Mouse (Mus musculus) left cerebral cortex, adult 11 months (tissue): ENCODE data around the gene Smarce1.

ENCODE experiments used
- DNase-seq: peaks from one replicate; pipeline ENCODE4 v3.0.0; 2022; ENCODE audit warnings: low spot score

Smarce1 gene

GRCm38 (mm10) chr11:99229641-99230260 is 1.1 kb downstream of the Smarce1 start:
- no peak for DNase-seq

GRCm38 (mm10) chr11:99226298-99226697 is 4.5 kb downstream of the Smarce1 start:
- DNase-seq, result no peak

- DNase-seq, result no peak
These were observed 7.5 kb downstream of the Smarce1 start for GRCm38 (mm10) chr11:99223310-99223709.

- DNase-seq, result no peak
These were observed 9.0 kb downstream of the Smarce1 start for GRCm38 (mm10) chr11:99221811-99222210.

GRCm38 (mm10) chr11:99217248-99217986 is 13.4 kb downstream of the Smarce1 start:
- DNase-seq, result no peak

- no peak for DNase-seq
These were observed 14.6 kb downstream of the Smarce1 start for GRCm38 (mm10) chr11:99216181-99216580.

GRCm38 (mm10) chr11:99212693-99213092 is 18.1 kb downstream of the Smarce1 start:
- no peak for DNase-seq

- DNase-seq, result no peak
These were observed 18.9 kb downstream of the Smarce1 start for GRCm38 (mm10) chr11:99211964-99212363.

GRCm38 (mm10) chr11:99208105-99208669 is 22.6 kb downstream of the Smarce1 start:
- DNase-seq, result no peak

- DNase-seq, result no peak
These were observed 23.4 kb downstream of the Smarce1 start for GRCm38 (mm10) chr11:99207449-99207848.

GRCm38 (mm10) chr11:99206954-99207353 is 23.9 kb downstream of the Smarce1 start:
- no peak for DNase-seq

- no peak for DNase-seq
These were observed 41.6 kb downstream of the Smarce1 start for GRCm38 (mm10) chr11:99189154-99189582.

GRCm38 (mm10) chr11:99187348-99187747 is 43.5 kb downstream of the Smarce1 start:
- DNase-seq, result no peak

GRCm38 (mm10) chr11:99186836-99187235 is 44.0 kb downstream of the Smarce1 start:
- no peak for DNase-seq

GRCm38 (mm10) chr11:99182575-99182974 is 48.2 kb downstream of the Smarce1 start:
- no peak for DNase-seq

- no peak for DNase-seq
These were observed 50.7 kb downstream of the Smarce1 start for GRCm38 (mm10) chr11:99180071-99180470.

- no peak for DNase-seq
These were observed 53.0 kb downstream of the Smarce1 start for GRCm38 (mm10) chr11:99177925-99178198.

- no peak for DNase-seq
These were observed 53.5 kb downstream of the Smarce1 start for GRCm38 (mm10) chr11:99177054-99177924.

- DNase-seq, result no peak
These were observed 58.8 kb downstream of the Smarce1 start for GRCm38 (mm10) chr11:99172002-99172401.

GRCm38 (mm10) chr11:99171442-99171841 is 59.4 kb downstream of the Smarce1 start:
- DNase-seq, result no peak

GRCm38 (mm10) chr11:99170547-99171267 is 60.1 kb downstream of the Smarce1 start:
- DNase-seq, result no peak

- DNase-seq, result no peak
These were observed 60.8 kb downstream of the Smarce1 start for GRCm38 (mm10) chr11:99170005-99170404.
